Mouse (Mus musculus) urinary bladder, postnatal 36 days (tissue): ENCODE data around the gene Adamts17.

ENCODE experiments used
- DNase-seq, 2 experiments: peaks; one replicate each; pipeline ENCODE4 v3.0.0; 2022; ENCODE audit warnings: low spot score in 2 of 2, mixed read lengths in 1 of 2

Gene Adamts17

DNA sequence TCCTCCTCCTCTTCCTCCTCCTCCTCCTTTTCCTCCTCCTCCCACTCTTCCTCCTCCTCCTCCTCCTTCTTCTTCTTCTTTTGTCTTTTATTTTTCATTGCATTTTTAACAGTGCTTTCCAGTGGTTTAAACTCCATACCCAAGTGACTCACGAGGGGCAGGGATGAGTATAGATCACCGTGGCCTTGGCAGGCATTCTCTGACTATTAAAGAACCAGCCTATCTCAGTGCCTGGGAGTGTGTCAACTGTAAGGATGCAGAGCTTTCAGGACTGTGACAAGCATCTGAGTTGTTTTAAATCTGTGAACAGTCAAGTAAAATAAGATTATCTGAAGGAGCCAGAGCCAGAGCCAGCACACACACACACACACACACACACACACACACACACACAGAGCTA lies 130.7 kb downstream of the Adamts17 start:
- no peak for DNase-seq

DNA sequence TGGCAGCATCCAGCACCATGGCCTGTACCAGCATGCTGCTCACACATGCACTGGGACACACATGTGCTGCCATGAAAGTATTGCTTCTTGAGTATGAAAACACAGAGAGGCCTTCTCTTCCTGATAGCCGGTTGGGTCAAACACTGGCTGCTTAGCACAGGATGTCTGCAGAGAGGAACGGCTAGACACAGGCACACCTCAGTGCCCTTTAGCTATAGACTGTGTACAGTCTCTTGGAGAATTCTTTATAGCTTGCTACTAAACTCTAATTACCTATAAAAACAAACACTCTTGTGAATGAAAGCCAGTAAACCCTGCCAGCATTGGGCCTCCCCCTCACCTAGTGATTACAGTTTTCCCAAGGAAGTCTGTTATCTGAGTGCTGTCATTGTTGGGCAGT lies 131.4 kb downstream of the Adamts17 start:
- no peak for DNase-seq

DNA sequence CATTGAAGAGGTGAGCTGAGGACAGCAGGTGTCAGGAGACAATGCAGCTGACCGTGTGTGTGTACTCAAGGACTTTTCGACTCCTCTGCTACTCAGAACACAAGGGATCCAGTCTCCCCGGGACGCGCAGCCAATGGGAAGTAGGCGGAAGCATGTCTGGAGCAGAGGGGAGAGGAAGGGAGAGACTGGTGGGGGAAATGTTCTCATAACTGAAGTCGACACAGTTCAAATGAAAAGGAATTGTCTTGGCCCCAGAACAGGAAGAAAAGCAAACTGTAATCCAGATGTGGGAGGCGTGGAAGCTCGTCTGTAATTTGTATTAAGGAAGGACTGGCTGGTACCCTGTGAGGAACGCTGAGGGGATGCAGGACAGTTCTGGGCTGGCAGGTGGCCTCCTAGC lies 135.3 kb downstream of the Adamts17 start:
- DNase-seq, result no peak

DNA sequence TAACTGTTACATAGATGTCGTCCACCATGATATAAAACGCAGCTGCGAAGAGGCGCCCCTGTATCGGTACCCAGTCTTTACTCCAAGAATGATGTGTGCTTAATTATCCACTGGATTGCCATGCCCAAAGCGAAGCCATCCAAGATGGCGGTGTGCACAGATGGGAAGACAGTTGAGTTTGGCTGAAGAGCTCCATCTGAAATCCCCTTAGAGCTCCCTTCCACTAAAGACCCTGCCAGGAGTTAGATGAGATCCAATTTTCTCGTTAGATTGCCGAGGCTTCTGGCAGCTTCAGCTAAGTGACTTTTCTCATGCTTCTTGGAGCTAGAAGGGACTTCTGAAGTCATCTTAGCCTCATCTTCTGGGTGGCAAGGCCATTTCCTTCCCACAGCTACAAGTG lies 136.8 kb downstream of the Adamts17 start:
- DNase-seq, result no peak

DNA sequence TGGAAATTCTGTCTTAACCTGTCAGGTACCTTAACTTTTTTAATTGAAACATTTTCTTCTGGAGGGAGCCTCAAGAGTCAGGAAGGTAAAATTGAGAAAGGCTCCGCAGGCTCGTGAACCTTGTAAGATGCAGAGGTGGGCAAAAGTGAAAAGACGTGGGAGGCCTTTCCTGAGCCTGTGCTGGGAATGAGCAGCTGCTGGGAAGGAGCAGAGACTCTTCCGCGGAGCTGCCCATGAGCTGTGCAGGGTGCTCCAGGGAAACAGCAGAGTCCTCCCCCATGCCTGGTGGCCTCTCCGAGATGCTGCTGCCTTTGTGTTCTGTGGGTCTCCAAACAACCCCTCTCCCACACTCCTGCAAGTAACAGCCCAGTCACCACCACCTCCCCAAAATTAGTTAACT lies 142.1 kb downstream of the Adamts17 start:
- DNase-seq, result no peak

DNA sequence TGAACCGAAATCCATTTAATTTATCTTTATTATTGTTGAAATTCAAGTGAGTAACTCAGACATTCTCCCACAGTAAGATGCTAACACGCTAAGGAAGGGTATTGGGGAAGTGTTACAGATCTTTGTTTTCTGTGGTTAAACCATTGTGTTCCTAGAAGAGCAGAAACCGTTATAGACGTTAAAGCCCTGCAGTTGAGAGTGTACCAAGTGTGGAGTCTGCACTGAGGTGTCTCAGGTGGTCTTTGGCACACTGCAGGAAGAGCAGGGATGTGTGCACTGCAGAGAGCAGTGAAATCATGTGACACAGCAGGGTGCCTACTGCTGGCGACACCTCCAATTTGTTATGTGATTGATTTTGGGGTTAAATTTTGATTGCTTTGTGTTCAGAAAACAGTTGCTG lies 142.5 kb downstream of the Adamts17 start:
- no peak for DNase-seq

DNA sequence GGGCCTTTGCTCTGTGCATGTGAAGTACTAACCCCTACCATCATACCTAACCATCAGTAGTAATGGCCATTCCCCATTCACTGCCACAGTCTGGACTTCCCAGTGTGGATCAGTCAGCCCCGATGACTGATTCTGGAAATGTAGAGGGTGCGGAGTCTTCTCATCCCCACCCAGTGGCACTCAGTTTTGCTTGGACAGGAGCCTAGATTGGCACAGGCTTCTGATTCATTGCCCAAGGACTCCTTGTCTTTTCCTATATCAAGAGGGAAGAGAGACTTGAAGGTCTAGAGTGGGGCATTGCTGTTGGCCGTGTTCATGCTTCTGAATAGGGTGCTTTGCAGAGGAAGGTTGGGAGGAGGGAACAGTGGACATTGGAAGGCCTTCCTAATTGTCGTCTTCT lies 148.1 kb downstream of the Adamts17 start:
- DNase-seq, result no peak

DNA sequence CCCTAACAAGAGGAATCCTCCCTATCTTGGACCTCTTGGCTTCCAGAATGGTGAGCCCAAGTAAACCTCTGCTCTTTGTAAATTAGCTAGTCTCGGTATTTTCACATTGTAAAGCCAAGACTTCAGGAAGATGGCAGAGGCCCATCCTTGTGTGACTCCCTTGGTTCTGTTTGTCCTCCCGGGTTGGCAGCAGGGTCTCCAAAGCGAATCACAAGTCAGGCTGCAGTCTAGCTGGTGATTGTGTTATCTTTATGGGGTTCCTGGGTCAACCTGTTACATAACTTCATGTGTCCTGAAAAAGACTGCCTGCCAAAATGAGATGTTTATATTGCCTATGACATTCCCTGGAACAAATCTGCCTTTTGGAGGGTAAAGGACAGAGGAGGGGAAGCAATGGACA lies 148.9 kb downstream of the Adamts17 start:
- no peak for DNase-seq

DNA sequence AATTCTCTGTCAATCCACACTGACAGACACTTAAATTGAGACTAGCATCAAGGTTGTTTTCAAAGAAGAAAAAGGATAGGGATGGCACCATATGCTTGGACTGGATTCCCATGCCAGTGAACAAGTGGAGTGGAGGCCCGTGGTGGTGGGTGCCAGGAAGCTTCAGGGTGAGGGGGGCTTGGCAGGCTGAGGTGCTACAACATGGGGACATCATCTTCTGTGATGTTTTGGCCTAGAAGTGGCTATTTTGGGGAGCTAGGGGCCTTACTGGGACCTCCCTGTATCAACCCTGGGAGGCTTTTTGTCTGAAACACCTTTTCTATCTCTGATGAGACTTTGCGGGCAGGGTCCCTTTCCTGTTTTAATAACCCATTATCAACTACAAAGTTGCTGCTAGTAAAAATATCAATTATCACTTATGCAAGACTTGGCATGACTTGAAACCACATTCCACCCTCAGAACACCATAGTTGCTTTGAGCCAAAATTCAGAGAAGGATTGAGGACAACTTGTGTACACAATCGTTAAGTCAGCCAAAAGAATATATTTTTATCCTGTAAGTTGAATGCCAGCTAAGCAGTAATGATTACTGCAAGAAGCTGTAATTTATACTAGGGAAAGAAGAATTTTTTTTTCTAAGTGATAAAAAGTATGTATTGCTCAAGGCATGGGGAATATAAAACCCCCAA lies 150.0 kb downstream of the Adamts17 start:
- no peak for DNase-seq

DNA sequence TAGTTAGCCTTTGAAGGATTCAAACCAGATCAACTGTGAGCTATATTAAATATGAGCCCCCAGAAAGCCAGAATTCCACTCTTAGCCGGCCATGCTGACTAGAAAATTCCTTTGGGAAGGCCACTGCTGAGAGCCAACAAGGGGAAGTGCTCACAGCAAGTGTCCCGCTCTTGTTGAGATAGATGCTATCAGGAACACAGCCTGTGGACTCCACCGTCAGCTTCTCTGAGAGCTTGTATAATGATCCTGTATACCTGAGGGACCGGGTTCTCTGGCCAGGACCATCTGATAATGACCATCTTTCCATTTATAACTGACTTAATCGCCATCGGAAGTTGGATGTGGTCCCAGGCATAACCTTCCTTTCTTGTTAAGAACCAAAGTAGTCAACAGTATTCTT lies 159.3 kb downstream of the Adamts17 start:
- no peak for DNase-seq

DNA sequence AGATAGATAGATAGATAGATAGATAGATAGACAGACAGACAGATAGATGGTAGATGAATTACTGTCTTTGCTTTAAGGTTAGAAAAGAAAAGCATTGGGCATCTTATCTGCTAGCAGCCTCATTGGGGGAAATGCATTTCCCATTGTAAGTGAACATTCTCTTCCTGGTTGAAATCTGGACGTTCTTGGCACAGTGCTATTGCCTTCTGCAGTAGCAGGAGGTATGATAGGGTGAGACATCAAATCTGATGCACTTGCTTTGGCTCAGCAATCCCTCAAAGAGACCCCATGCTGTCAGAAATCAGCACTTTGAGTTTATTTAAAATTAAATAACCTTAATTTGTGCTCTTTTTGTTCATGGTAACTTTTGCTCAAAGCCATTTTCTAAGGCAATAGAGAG lies 164.1 kb downstream of the Adamts17 start:
- no peak for DNase-seq

DNA sequence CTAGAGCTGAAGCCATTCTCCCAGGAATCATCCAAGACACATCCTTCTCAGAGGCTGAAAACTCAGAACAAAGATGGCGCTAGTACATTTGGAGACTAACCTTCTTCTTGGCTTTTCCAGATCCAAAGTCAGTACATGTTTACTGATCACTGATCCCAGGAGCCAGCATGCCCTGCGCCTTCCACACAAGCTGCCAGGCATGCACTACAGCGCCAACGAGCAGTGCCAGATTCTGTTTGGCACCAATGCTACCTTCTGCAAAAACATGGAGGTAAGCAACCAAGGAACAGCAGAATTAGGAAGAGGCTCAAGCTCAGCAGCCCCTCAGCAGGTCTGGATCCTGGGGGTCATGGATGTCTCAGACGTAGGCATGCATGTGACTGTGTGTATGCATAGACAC lies 164.7 kb downstream of the Adamts17 start:
- DNase-seq, result no peak

DNA sequence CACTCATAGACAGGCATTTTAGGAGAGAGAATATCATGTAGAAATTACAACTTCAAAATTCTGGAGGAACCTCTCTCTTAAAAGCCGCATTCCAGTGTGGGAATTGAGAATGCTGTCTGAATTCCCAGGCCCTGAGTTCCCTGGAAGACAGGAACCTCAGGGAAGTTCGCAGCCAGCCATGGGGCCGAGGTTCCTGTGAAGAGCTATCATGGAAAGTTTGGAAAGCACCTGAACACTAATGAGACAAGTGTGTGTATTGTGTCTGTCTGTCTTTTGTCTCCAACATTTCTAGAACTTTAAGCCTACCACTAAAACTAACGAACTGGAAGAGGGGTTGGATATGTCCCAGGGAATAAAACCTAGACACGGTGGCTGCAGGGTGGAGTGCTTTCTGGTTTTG lies 170.3 kb downstream of the Adamts17 start:
- no peak for DNase-seq

DNA sequence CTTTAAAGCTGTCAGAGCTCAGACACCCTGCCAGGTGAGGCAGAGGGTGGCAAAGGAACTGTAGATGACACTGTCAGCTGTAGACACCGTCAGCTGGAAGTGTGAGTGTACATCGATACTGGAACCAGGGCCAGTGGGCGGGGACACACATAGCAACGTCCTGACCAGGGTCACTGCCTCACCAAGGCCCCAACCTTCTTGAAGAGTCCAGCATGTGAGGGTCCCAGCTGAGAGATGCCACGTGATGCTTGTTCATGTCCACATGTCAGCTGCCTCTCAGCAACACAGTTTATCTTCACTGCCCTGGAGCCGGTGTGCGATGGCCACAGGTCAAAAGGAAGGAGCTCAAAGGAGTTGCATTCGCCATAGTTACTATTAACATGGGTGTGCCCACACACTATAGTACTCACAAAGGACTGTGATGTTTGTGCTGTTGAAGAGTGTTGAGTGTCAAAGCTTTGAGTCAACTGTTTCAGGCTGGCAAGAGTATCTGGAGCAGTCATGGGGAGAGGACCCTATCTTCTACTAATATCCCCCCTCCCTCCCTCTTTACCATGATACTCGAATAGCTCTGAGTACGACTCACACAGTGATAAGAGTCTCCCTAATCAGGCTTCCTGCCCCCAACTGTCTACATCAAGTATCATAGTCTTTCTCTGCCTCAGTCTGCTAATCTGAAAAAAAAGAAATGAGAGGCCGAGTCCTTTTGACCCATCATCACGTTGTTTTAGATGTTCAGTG lies 172.6 kb downstream of the Adamts17 start:
- no peak for DNase-seq

DNA sequence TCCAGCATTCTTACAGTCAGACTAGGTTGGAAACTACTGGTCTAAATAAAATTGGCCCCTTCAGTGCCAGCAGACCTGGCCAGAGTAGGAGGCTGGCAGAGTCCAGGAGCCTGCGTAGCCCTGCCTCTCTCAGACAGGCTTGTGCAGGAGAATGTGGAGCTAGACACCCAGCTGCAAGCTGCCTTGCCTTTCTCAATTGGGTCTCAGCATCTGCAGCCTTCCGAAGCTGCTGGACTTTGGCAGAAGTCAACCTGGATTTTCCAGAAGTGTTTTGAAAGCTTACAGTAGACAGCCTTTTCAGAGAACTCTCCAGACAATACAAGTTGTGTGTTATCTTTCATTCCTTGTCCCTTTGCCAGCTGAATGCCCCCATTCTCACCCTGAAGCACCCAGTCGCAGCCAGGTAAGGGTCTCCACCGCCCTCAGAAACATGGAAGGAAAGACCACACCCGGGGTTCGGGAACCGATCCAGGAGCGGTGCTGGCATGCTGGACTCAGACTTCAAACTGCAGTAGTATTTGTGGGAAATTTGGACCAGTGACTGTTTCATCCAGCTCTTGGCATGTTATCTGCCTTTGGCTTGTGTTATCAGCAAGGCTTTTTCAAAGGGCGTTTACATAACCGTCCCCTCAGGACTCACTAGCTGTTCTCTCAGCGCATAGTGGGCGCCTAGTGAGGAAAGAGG lies 173.8 kb downstream of the Adamts17 start:
- peak in 1 of 2 experiments; percentile 54 for DNase-seq

DNA sequence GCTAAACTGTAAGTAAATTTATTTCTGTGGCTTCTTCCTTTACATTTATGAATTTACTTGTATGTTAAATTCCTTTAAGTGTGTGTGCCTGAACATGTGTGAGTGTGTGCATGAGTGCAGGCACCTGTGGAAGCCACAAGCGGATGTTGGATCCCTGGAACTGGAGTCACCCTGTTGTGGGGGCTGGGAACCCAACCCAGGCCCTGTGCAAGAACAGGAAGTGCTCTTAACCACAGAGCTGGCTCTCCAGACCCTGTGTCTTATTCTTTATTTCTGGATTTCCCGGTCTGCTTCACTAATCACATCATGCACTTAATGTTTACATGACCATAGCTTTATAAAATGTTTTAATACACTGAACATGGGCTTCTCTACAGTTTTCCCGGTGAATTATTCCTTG lies 180.4 kb downstream of the Adamts17 start:
- no peak for DNase-seq

DNA sequence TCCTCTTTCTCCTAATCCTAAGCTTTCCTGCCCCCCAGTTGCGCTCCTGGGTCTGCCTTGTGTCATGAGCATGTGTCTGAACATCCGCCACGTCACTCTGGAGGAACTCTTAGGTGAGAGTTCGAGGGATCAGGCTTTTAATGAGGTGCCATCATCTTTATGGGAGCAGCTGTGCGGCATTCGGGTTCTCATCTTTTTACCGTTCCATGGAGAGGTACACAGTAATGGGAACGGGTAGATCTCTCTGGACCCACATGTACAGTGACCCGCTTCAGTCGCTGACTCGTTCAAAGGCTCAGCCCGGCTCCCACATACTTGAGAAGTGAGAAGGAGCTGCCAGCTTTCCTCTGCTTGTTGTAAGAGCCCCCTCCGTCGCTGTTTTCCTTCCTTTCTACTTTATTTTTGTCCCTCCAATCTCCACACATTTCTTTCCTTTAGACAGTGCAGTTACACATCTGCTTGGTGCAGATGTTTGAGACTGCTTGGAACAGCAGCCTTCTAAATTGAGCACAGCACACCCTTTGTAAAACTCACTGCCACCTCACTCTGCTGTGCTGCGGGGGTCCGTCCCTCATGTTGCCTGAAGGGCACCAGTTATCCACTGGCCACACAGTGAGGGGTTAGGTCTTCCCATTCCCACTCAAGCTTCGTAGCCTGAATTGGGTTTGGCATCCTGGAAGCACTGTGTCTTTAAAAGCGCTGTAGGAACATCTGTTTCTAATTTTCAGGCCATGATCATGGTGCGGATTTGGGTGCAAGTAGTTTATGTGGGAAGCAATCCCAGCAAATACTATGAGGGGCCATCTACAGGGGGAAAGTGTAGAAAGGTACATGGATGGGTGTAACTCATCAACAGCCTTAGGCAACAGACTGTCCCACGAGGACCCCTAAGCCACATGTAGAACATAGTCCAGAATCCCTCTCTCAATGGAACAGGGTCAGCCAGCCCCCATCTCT lies 186.9 kb downstream of the Adamts17 start:
- no peak for DNase-seq

DNA sequence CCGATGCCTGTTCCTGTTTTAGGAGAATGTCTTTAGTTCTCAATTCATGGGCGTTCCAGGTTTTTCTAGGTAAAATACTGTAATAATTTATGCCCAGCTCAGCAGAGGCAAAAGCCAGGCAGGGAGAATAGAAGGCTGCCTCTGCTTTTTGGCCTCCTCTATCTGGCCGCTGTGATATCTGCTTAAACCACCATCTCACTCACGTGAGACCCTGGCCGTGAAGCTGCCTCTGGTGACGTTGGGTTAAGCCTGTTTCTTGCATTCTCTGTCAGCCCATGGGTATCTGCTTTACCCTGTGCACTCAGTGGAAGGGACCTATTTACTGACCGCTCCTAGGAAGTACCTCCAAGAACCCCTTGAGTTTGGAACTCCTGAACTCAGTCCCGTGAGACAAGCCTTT lies 187.7 kb downstream of the Adamts17 start:
- DNase-seq, result no peak

DNA sequence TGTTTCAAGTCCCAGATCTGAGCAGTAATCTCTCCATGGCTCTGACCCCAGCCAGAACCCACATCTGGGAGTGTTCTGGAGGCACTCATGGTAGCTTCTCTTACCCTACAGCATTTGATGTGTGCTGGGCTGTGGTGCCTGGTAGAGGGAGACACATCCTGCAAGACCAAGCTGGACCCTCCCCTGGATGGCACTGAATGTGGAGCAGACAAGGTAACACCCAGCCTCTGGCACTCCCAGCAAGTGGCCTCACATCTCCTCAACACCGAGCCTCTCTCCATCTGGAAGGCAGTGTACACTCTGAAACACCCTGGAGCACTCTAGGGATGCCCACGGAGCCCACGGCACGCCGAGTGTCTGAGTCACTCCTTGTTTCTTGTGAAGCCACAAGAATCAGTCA lies 188.2 kb downstream of the Adamts17 start:
- DNase-seq, result no peak

DNA sequence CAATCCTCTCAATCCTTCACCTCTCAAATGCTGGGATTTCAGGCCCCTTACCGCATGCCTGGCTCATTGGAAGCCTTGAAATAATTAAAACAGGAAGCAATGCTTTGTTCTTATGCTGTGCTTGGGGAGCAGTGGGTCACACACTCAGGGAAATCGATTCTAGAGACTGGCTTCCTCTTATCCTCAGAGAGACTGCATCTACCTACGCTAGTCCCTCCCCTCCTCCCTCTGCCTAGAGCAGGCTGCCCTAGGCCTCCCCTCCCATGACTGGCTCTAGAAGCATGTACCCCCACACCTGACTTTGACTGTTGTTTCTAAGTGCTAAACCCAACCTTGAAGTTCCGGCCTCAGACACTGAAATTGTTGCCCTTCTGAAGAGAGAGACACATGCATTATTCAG lies 189.4 kb downstream of the Adamts17 start:
- no peak for DNase-seq

DNA sequence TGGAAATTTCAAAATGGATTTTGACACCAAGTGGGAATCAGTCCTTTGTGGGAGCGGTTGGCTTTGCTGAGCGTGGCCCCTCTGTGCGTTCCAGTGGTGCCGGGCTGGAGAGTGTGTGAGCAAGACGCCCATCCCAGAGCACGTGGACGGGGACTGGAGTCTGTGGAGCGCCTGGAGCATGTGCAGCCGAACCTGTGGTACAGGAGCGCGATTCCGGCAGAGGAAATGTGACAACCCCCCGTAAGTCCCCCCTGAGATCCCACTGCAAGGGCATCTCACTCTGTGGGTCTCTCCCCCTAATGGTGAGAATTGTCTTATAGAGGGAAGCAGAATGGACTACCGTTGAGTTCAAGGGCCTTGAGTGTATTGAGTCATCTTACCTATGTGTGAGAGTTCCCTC lies 189.9 kb downstream of the Adamts17 start:
- no peak for DNase-seq

DNA sequence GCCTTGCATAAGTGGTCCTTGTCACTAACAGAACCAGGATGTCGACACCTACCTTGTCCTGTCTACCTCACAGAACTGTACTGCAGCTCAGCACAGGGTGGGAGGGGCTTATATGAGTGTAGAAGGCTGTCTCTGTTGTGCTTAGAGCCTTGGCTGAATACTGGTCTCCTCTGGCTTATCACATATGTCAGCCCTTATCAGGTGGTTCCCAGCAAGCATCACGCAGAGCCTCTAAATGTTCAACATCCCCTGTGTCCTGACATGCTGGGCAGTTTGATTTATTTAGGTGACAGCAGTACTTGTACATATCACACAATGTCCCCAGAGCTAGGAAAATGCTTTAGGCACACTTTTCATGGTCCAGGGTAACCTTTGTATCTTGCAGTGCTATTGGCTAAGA lies 191.7 kb downstream of the Adamts17 start:
- DNase-seq, result no peak
